Mouse (Mus musculus) hindbrain, embryonic 11.5 days (tissue): Measurements from ENCODE around the gene 1500009C09Rik. TPM values are rescaled to one million over a fixed set of nuclear protein-coding genes. Genes with fewer than 3 reads are reported as not detected.
A peak's percentile ranks its signal among the peaks of the same experiment; 100 is the strongest.

Source experiments
- ATAC-seq: fragments of 200-750 bp; cut with Nextera tagmentation; 2 replicates; pipeline ENCODE4 v1.8.0; 2017; ENCODE audit warnings: mild to moderate bottlenecking, moderate TSS enrichment, moderate library complexity; ENCODE audit not compliant: low FRiP score
- DNase-seq: peaks from one replicate; pipeline ENCODE4 v3.0.0-alpha.2; 2015; ENCODE audit warnings: low spot score
- H3K27ac ChIP-seq: fragments of 300-500 bp; sonication (generic); 2 replicates; pipeline ENCODE4 v1.5.1; 2014; ENCODE audit warnings: mild to moderate bottlenecking, low read depth, low read length
- H3K27me3 ChIP-seq: fragments of 300-500 bp; sonication (generic); 2 replicates; pipeline ENCODE4 v1.6.1; 2014; ENCODE audit warnings: mild to moderate bottlenecking, low read length, moderate library complexity, mixed read lengths; ENCODE audit not compliant: control insufficient read depth, insufficient read depth
- H3K36me3 ChIP-seq: fragments of 300-500 bp; sonication (generic); 2 replicates; pipeline ENCODE4 v1.6.1; 2014; ENCODE audit warnings: mild to moderate bottlenecking, low read length, moderate library complexity, mixed read lengths; ENCODE audit not compliant: control insufficient read depth, insufficient read depth
- H3K4me1 ChIP-seq: fragments of 300-500 bp; sonication (generic); replicated peaks from 2 replicates; pipeline ENCODE4 v1.6.1; 2014; ENCODE audit warnings: low read length, mixed read lengths; ENCODE audit not compliant: control insufficient read depth, insufficient read depth
- H3K4me2 ChIP-seq: fragments of 300-500 bp; sonication (generic); replicated peaks from 2 replicates; pipeline ENCODE4 v1.6.1; 2014; ENCODE audit warnings: mild to moderate bottlenecking, low read depth, low read length
- H3K4me3 ChIP-seq: fragments of 300-500 bp; sonication (generic); 2 replicates; pipeline ENCODE4 v1.5.1; 2014; ENCODE audit warnings: low read depth, low read length
- H3K9ac ChIP-seq: fragments of 300-500 bp; sonication (generic); 2 replicates; pipeline ENCODE4 v1.6.1; 2014; ENCODE audit warnings: low read depth, low read length
- H3K9me3 ChIP-seq: fragments of 300-500 bp; sonication (generic); 2 replicates; pipeline ENCODE4 v1.6.1; 2016; ENCODE audit warnings: low read length; ENCODE audit not compliant: control insufficient read depth
- WGBS: fragments of 180-500 bp; shearing (Covaris S2); extraction: QIAGEN DNeasy Blood & Tissue Kit; methylation state at CpG from one replicate; pipeline ENCODE4 v1.1.7; 2014; 5-methylcytosine and 5-hydroxymethylcytosine counted together
- polyA plus RNA-seq: library from polyadenylated mRNA; unstranded; fragments of >200 nt; fragmentation: Nextera tagmentation; extraction: Ambion mirVana; gene quantifications from 2 replicates; pipeline ENCODE4 v1.2.1, GENCODE M21; 2014

1500009C09Rik gene
- polyA plus RNA-seq, 1 experiment from 2014 or later, result 1.6 TPM

DNA sequence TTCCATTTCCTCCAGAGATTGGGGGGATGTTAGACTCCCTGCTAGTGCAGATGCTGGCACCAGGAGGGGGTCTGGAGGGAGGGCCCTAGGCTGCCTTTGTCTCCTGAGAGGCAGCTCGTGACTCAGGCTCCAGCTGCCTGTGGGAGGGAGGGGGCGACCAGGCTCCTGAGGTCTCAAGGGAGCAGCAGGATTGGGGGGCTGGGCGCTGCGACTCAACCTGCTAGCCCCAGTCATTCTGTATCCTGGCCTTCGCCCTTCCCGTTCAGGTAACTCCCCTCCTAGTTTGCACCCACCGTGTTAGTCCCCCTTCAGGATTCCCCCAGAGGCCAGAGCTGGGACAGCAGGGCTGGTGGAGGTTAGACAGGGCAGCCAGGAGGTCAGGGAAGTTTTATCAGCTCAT, 35.2 kb upstream of the 1500009C09Rik start:
- 6% methylated on average over 7 of the region's 7 CpGs for WGBS
- Histone ChIP-seq H3K9me3 (no peaks in the 10 kb centered on the region), H3K27me3 (peaks cover 44% of the 10 kb centered on the region), H3K4me3 (no peak overlapping the region), H3K4me1 (peaks cover 13% of the 10 kb centered on the region; the same call in 1 of the 2 replicates), H3K9ac (no peak overlapping the region), H3K4me2 (no peak overlapping the region), H3K36me3 (no peaks in the 10 kb centered on the region), H3K27ac (no peak overlapping the region)
- DNase-seq (no peak), ATAC-seq (no peak)

DNA sequence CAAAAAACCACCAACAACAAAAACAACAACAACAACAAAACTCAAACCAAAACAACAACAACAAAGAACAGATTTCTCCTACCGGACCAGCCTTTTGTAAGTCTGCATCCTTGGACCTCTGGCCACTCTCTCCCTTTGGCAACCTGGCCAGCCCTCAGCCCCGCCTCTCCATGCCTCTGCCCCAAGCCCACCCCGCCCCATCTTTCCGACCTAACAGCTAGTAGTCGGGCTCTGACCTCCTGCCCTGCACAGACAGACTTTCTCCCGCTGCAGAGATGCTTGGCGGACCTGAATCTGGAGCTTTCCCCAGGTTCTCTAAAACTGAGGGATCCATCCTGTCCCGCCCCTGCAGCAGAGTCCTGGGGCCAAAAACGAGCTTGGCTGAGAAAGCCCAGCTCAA, 34.2 kb upstream of the 1500009C09Rik start:
- H3K4me2 ChIP-seq, result no peak overlapping the region

GRCm38 (mm10) chr15:82218778-82219666, 33.2 kb upstream of the 1500009C09Rik start:
- 77% methylated on average over 26 of the region's 26 CpGs for WGBS
- DNase-seq (no peak), ATAC-seq (no peak)
- Histone ChIP-seq H3K4me1 (peaks cover 11% of the 10 kb centered on the region; the same call in 1 of the 2 replicates), H3K4me2 (no peak overlapping the region), H3K27ac (no peak overlapping the region), H3K36me3 (no peaks in the 10 kb centered on the region), H3K9ac (no peak overlapping the region), H3K27me3 (peaks cover 29% of the 10 kb centered on the region), H3K9me3 (no peaks in the 10 kb centered on the region), H3K4me3 (no peak overlapping the region)

More for the DNA sequence above, 34.2 kb upstream of the 1500009C09Rik start:
- H3K36me3 ChIP-seq, result no peaks in the 10 kb centered on the region
- no peak overlapping the region for H3K9ac ChIP-seq
- H3K9me3 ChIP-seq, result no peaks in the 10 kb centered on the region
- ATAC-seq (no peak), DNase-seq (no peak)
- WGBS, result 24% methylated on average over 9 of the region's 9 CpGs
- no peak overlapping the region for H3K27ac ChIP-seq
- peaks cover 10% of the 10 kb centered on the region; the same call in 1 of the 2 replicates for H3K4me1 ChIP-seq
- H3K27me3 ChIP-seq, result peaks cover 37% of the 10 kb centered on the region
- no peak overlapping the region for H3K4me3 ChIP-seq

GRCm38 (mm10) chr15:82220003-82220675, 32.1 kb upstream of the 1500009C09Rik start:
- H3K9me3 ChIP-seq, result no peaks in the 10 kb centered on the region
- 0 out of 2 replicates have a peak overlapping the region, but pooled peaks have one; percentile 6 for H3K27ac ChIP-seq
- WGBS, result 66% methylated on average over 12 of the region's 12 CpGs
- H3K9ac ChIP-seq, result no peak overlapping the region
- peaks cover 15% of the 10 kb centered on the region; the same call in 1 of the 2 replicates for H3K4me1 ChIP-seq
- H3K4me3 ChIP-seq, result no peak overlapping the region
- DNase-seq, result no peak
- H3K36me3 ChIP-seq, result no peaks in the 10 kb centered on the region
- H3K4me2 ChIP-seq, result no peak overlapping the region
- H3K27me3 ChIP-seq, result peaks cover 30% of the 10 kb centered on the region
- ATAC-seq, result no peak

GRCm38 (mm10) chr15:82221104-82221860, 30.9 kb upstream of the 1500009C09Rik start:
- peaks cover 15% of the 10 kb centered on the region; the same call in 1 of the 2 replicates for H3K4me1 ChIP-seq
- H3K27ac ChIP-seq, result no peak overlapping the region
- no peak overlapping the region for H3K9ac ChIP-seq
- H3K36me3 ChIP-seq, result no peaks in the 10 kb centered on the region
- DNase-seq (no peak), ATAC-seq (no peak)
- H3K4me2 ChIP-seq, result no peak overlapping the region
- H3K4me3 ChIP-seq, result no peak overlapping the region
- 69% methylated on average over 14 of the region's 14 CpGs for WGBS
- no peaks in the 10 kb centered on the region for H3K9me3 ChIP-seq
- H3K27me3 ChIP-seq, result peaks cover 21% of the 10 kb centered on the region

GRCm38 (mm10) chr15:82223251-82223650, 28.9 kb upstream of the 1500009C09Rik start:
- no peak for DNase-seq
- Histone ChIP-seq H3K4me1 (peaks cover 8% of the 10 kb centered on the region; the same call in 1 of the 2 replicates), H3K27ac (no peak overlapping the region), H3K9ac (no peak overlapping the region), H3K4me2 (no peak overlapping the region), H3K4me3 (no peak overlapping the region), H3K9me3 (no peaks in the 10 kb centered on the region), H3K36me3 (no peaks in the 10 kb centered on the region), H3K27me3 (peaks cover 11% of the 10 kb centered on the region)
- ATAC-seq, result peak; percentile 48; the same call in 1 of the 2 replicates
- WGBS, result 35% methylated on average over 7 of the region's 7 CpGs

DNA sequence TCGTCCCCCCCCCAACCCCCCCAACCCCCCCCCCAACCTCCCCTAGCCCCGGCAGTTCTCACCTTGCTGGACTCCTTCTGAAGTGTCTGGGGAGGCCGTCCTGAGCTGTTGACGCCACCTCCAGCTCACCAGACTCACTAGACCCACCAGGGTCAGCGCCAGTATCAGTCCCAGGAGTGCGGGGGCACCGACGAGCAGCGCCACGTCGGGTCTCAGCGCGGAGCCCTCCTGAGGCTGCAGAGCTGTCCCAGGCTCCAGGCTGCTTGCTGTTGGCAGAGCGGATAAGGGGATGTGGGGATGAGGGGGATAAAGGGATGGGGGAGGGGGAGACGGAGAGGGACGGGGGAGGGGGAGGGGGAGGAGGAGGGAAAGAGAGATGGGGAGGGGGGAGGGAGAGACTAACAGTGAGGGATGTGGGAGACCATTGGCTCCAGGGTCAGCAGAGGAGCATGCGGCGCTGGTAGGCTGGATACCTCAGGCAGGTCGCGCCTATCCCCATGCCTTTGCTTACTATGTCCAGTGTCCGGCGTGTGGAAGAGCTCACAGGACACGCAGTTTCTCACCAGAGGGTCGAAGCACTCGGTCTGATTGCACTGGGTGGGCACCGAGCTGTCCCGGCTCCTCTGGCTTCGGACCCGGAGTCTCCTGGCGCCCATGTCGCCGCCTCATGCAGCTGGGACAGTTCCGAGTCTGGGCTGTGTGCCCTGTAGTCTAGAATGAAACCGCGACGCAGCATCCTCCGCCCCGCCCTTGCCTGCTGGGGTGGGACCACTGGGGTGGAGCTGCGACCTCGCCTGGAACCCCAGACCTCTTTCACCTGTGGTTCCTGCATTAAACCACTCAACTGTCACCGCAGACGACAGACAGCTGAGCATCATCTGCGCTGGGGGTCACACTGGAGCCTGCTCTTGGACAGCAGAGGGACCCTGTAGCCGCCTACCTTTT, 28.3 kb upstream of the 1500009C09Rik start, which contains the start of gene Tnfrsf13c:
Gene Tnfrsf13c, minus strand, starts transcription at position 713 of the 945 bp plus-strand sequence.
- Histone ChIP-seq H3K27me3 (peaks cover 11% of the 10 kb centered on the region), H3K27ac (no peak within 1 kb of the TSS), H3K9me3 (no peaks in the 10 kb centered on the region), H3K4me3 (peak within 1 kb of the TSS; percentile 28), H3K36me3 (no peaks in the 10 kb centered on the region), H3K4me1 (peaks cover 8% of the 10 kb centered on the region; the same call in 1 of the 2 replicates), H3K4me2 (peak within 1 kb of the TSS; percentile 68), H3K9ac (peak within 1 kb of the TSS; percentile 37; the same call in 1 of the 2 replicates)
- ATAC-seq (peak; percentile 53), DNase-seq (peak; percentile 44)
- under 1% methylated on average over 41 of the region's 44 CpGs for WGBS
